Comparison of ENCODE assay signal across 8 mouse cellular contexts in genomic region chr12:54558106-54558505, GRCm38 (mm10).
DNase-seq lines count a peak whose midpoint lies in the region; ATAC-seq and TF ChIP-seq lines count a peak whose summit lies in the region.

No protein-coding gene starts in this region.

- no peak for TF ChIP-seq POLR2A in MEL (IDR thresholded peaks at IDR 0.05; ENCODE audit: control insufficient read depth in 1 of 2, insufficient read depth in 1 of 2, low read depth in 1 of 2, low read length in 2 of 2, poor library complexity in 1 of 2)

- no peaks in the 10 kb centered on the region for H3K27me3 ChIP-seq in intestine, embryonic 16.5 days (replicated peaks; ENCODE audit: control insufficient read depth, insufficient read depth, low read length)
- H3K27me3 ChIP-seq in intestine, embryonic 15.5 days (replicated peaks) = no peaks in the 10 kb centered on the region
- H3K27me3 ChIP-seq in MEL (ENCODE audit: control insufficient read depth in 1 of 2, insufficient read depth in 2 of 2, low read length in 2 of 2) = no peaks in the 10 kb centered on the region
- H3K27me3 ChIP-seq in forebrain, embryonic 15.5 days = no peaks in the 10 kb centered on the region

- TF ChIP-seq RAD21 in MEL (IDR thresholded peaks at IDR 0.05; ENCODE audit: low read depth, low read length) = peak; percentile 87

- no peak overlapping the region for H3K4me3 ChIP-seq in intestine, embryonic 16.5 days (ENCODE audit: low read length)
- no peak overlapping the region for H3K4me3 ChIP-seq in intestine, embryonic 15.5 days (replicated peaks)
- no peak overlapping the region for H3K4me3 ChIP-seq in MEL (ENCODE audit: control insufficient read depth in 1 of 2, insufficient read depth in 1 of 2, low read depth in 2 of 2, low read length in 2 of 2)
- H3K4me3 ChIP-seq in forebrain, embryonic 15.5 days = no peak overlapping the region

- no peaks in the 10 kb centered on the region for H3K9me3 ChIP-seq in intestine, embryonic 16.5 days (ENCODE audit: control insufficient read depth, low read length)
- no peaks in the 10 kb centered on the region for H3K9me3 ChIP-seq in intestine, embryonic 15.5 days
- H3K9me3 ChIP-seq in MEL (replicated peaks; ENCODE audit: insufficient read depth, low read length) = no peaks in the 10 kb centered on the region
- H3K9me3 ChIP-seq in forebrain, embryonic 15.5 days = no peaks in the 10 kb centered on the region

- H3K27ac ChIP-seq in intestine, embryonic 16.5 days (ENCODE audit: low read length) = no peak overlapping the region
- H3K27ac ChIP-seq in intestine, embryonic 15.5 days = no peak overlapping the region
- no peak overlapping the region for H3K27ac ChIP-seq in MEL (ENCODE audit: control insufficient read depth, low read depth, low read length)
- no peak overlapping the region for H3K27ac ChIP-seq in forebrain, embryonic 15.5 days (replicated peaks)

- no peaks in the 10 kb centered on the region for H3K36me3 ChIP-seq in intestine, embryonic 16.5 days (ENCODE audit: control insufficient read depth, insufficient read depth, low read length)
- no peaks in the 10 kb centered on the region for H3K36me3 ChIP-seq in intestine, embryonic 15.5 days
- no peaks in the 10 kb centered on the region for H3K36me3 ChIP-seq in MEL (ENCODE audit: control insufficient read depth in 1 of 2, insufficient read depth in 2 of 2, low read length in 2 of 2)
- no peaks in the 10 kb centered on the region for H3K36me3 ChIP-seq in forebrain, embryonic 15.5 days

- TF ChIP-seq CTCF in MEL (IDR thresholded peaks at IDR 0.05 in 2 of 3, conservative IDR thresholded peaks at IDR 0.05 in 1 of 3; ENCODE audit: control insufficient read depth in 1 of 3, insufficient read depth in 1 of 3, low read depth in 2 of 3, low read length in 3 of 3, poor library complexity in 1 of 3, severe bottlenecking in 1 of 3) = peak in 2 of 3 experiments; percentile 32 to 75; a peak in 3 of 6 replicates

- H3K9ac ChIP-seq in intestine, embryonic 16.5 days (ENCODE audit: low read depth, low read length) = no peak overlapping the region
- no peak overlapping the region for H3K9ac ChIP-seq in intestine, embryonic 15.5 days
- no peak overlapping the region for H3K9ac ChIP-seq in MEL (ENCODE audit: control insufficient read depth, low read depth, low read length, poor library complexity, severe bottlenecking)
- H3K9ac ChIP-seq in forebrain, embryonic 15.5 days (replicated peaks) = no peak overlapping the region

- WGBS in intestine, embryonic 16.5 days = 38% methylated on average over 2 of the region's 2 CpGs
- WGBS in intestine, embryonic 15.5 days = 27% methylated on average over 2 of the region's 2 CpGs
- 56% methylated on average over 2 of the region's 2 CpGs for WGBS in forebrain, embryonic 15.5 days

- ATAC-seq in intestine, embryonic 16.5 days = peak; percentile 48; the same call in 1 of the 2 replicates
- ATAC-seq in intestine, embryonic 15.5 days = no peak
- ATAC-seq in forebrain, embryonic 15.5 days (replicated peaks) = peak; percentile 57; the same call in 1 of the 2 replicates
- ATAC-seq in erythroid progenitor cell, adult 5-6 weeks (replicated peaks; ENCODE audit: low FRiP score, poor library complexity, severe bottlenecking) = no peak

- no peaks in the 10 kb centered on the region for H3K4me1 ChIP-seq in intestine, embryonic 16.5 days (ENCODE audit: control insufficient read depth, insufficient read depth, low read length)
- H3K4me1 ChIP-seq in intestine, embryonic 15.5 days (replicated peaks) = no peaks in the 10 kb centered on the region
- no peaks in the 10 kb centered on the region for H3K4me1 ChIP-seq in MEL (ENCODE audit: control insufficient read depth in 1 of 2, insufficient read depth in 2 of 2, low read length in 2 of 2)
- no peaks in the 10 kb centered on the region for H3K4me1 ChIP-seq in forebrain, embryonic 15.5 days

- H3K79me2 ChIP-seq in MEL (ENCODE audit: control insufficient read depth, insufficient read depth, low read length, poor library complexity) = no peaks in the 10 kb centered on the region

- no peak overlapping the region for H3K4me2 ChIP-seq in intestine, embryonic 16.5 days (ENCODE audit: low read depth, low read length)
- no peak overlapping the region for H3K4me2 ChIP-seq in intestine, embryonic 15.5 days (replicated peaks)
- H3K4me2 ChIP-seq in forebrain, embryonic 15.5 days (replicated peaks) = no peak overlapping the region

- DNase-seq in 416B (ENCODE audit: low read depth) (peak; percentile 64), MEL (ENCODE audit: low read depth, low spot score) (peak; percentile 62)
- peak; percentile 15 for DNase-seq in lung, postnatal 14 days
- DNase-seq in spleen, postnatal 4 days (ENCODE audit: low spot score in 2 of 2) = no peak

- no peak for TF ChIP-seq EP300 in MEL (IDR thresholded peaks at IDR 0.05; ENCODE audit: low read depth in 1 of 2, low read length in 2 of 2)

TF ChIP-seq in MEL, 35 proteins besides CTCF, POLR2A, EP300 and RAD21:
- TF ChIP-seq ZC3H11A (IDR thresholded peaks at IDR 0.05; ENCODE audit: low read depth, low read length) (peak; percentile 61), MEF2A (IDR thresholded peaks at IDR 0.05; ENCODE audit: extremely low read depth, insufficient replicate concordance, low read depth, low read length, poor library complexity, severe bottlenecking) (no peak), SMC3 (IDR thresholded peaks at IDR 0.05; ENCODE audit: low read depth, low read length) (peak; percentile 71), MAZ (IDR thresholded peaks at IDR 0.05; ENCODE audit: low read depth, low read length) (no peak), BHLHE40 (IDR thresholded peaks at IDR 0.05; ENCODE audit: borderline replicate concordance, low read depth, low read length) (no peak), USF1 (IDR thresholded peaks at IDR 0.05; ENCODE audit: low read depth, low read length) (no peak), POLR2AphosphoS5 (IDR thresholded peaks at IDR 0.05; ENCODE audit: borderline replicate concordance, low read depth, low read length) (no peak), MYB (IDR thresholded peaks at IDR 0.05; ENCODE audit: low read depth, low read length) (no peak)

Comparison
In these comparisons a context has a peak if more than half of its experiments do, and no peak if none do; other contexts are left out.
1. ATAC-seq: peak in intestine, embryonic 16.5 days (single experiment) and forebrain, embryonic 15.5 days (single experiment); none in intestine, embryonic 15.5 days (single experiment) and erythroid progenitor cell, adult 5-6 weeks (single experiment).
2. DNase-seq: peak in 416B (single experiment), MEL (single experiment) and lung, postnatal 14 days (single experiment); none in spleen, postnatal 4 days (0 of 2).